In genomic region chr1:126865591-126866086, GRCm38 (mm10) we compare ENCODE assay signal across 10 mouse cellular contexts. TPM values are rescaled to one million over a fixed set of nuclear protein-coding genes. Genes with fewer than 3 reads are reported as not detected.
DNase-seq lines count a peak whose midpoint lies in the region; ATAC-seq and TF ChIP-seq lines count a peak whose summit lies in the region.
"Had no signal": no experiment of that assay in that cellular context is flagged by ENCODE, and none has a peak within 500 bp of the region (broad histone marks: within the 10 kb centered on the region; RNA-seq: fewer than 3 reads in every experiment).

No protein-coding gene starts in this region.

- peak; percentile 76; the same call in 1 of the 2 replicates for ATAC-seq in embryonic facial prominence, embryonic 11.5 days (replicated peaks; ENCODE audit: insufficient number of reproducible peaks, low FRiP score, low TSS enrichment, low read depth)
- ATAC-seq in midbrain, embryonic 15.5 days (replicated peaks), result peak; percentile 83
- ATAC-seq in intestine, embryonic 15.5 days, result no peak

- no peak overlapping the region for H3K4me2 ChIP-seq in embryonic facial prominence, embryonic 11.5 days (ENCODE audit: low read depth, low read length)
- no peak overlapping the region for H3K4me2 ChIP-seq in midbrain, embryonic 15.5 days
- no peak overlapping the region for H3K4me2 ChIP-seq in intestine, embryonic 15.5 days (replicated peaks)
- H3K4me2 ChIP-seq: embryonic facial prominence, embryonic 15.5 days; liver, embryonic 13.5 days had no signal

- H3K36me3 ChIP-seq in embryonic facial prominence, embryonic 11.5 days (replicated peaks; ENCODE audit: control insufficient read depth, insufficient read depth, low read depth, low read length), result no peaks in the 10 kb centered on the region
- no peaks in the 10 kb centered on the region for H3K36me3 ChIP-seq in midbrain, embryonic 15.5 days (replicated peaks)
- no peaks in the 10 kb centered on the region for H3K36me3 ChIP-seq in intestine, embryonic 15.5 days
- H3K36me3 ChIP-seq: embryonic facial prominence, embryonic 15.5 days; liver, embryonic 13.5 days had no signal

- H3K4me3 ChIP-seq in embryonic facial prominence, embryonic 11.5 days (ENCODE audit: low read depth, low read length), result no peak overlapping the region
- H3K4me3 ChIP-seq in layer of hippocampus, adult 2 months, result no peak overlapping the region
- H3K4me3 ChIP-seq in midbrain, embryonic 15.5 days, result no peak overlapping the region
- no peak overlapping the region for H3K4me3 ChIP-seq in intestine, embryonic 15.5 days (replicated peaks)
- H3K4me3 ChIP-seq: embryonic facial prominence, embryonic 15.5 days; liver, embryonic 13.5 days had no signal

- 21% methylated on average over 7 of the region's 7 CpGs for WGBS in embryonic facial prominence, embryonic 11.5 days
- 7% methylated on average over 7 of the region's 7 CpGs for WGBS in midbrain, embryonic 15.5 days
- WGBS in intestine, embryonic 15.5 days, result 60% methylated on average over 7 of the region's 7 CpGs

- 0 out of 2 replicates have a peak, but pooled peaks have one; percentile 10 for TF ChIP-seq CTCF in layer of hippocampus, adult 2 months (conservative IDR thresholded peaks at IDR 0.05)

- DNase-seq in brain, embryonic 18.5 days (ENCODE audit: low read depth, low spot score), result peak; percentile 37
- peak; percentile 17 for DNase-seq in embryonic facial prominence, embryonic 11.5 days (ENCODE audit: low spot score)
- peak; percentile 28 to 57 for DNase-seq in layer of hippocampus, adult 2 months (ENCODE audit: low spot score in 2 of 2)
- no peak for DNase-seq in adrenal gland, adult 2 months
- no peak for DNase-seq in ovary, postnatal 14 days (ENCODE audit: low spot score)
- DNase-seq in kidney, postnatal 36 days, result no peak
- DNase-seq: liver, embryonic 13.5 days had no signal

- no peaks in the 10 kb centered on the region for H3K4me1 ChIP-seq in embryonic facial prominence, embryonic 11.5 days (ENCODE audit: control insufficient read depth, insufficient read depth, low read length)
- peaks cover 10% of the 10 kb centered on the region; the same call in 1 of the 2 replicates for H3K4me1 ChIP-seq in midbrain, embryonic 15.5 days
- no peaks in the 10 kb centered on the region for H3K4me1 ChIP-seq in intestine, embryonic 15.5 days (replicated peaks)
- H3K4me1 ChIP-seq: liver, embryonic 13.5 days had no signal

- no peak overlapping the region for H3K27ac ChIP-seq in embryonic facial prominence, embryonic 11.5 days (replicated peaks; ENCODE audit: low read depth, low read length)
- peak overlapping the region; percentile 46 for H3K27ac ChIP-seq in layer of hippocampus, adult 2 months
- H3K27ac ChIP-seq in midbrain, embryonic 15.5 days, result peak overlapping the region; percentile 61
- no peak overlapping the region for H3K27ac ChIP-seq in intestine, embryonic 15.5 days
- H3K27ac ChIP-seq: embryonic facial prominence, embryonic 15.5 days; liver, embryonic 13.5 days had no signal

- H3K9me3 ChIP-seq in embryonic facial prominence, embryonic 11.5 days (replicated peaks; ENCODE audit: control insufficient read depth, low read length), result no peaks in the 10 kb centered on the region
- H3K9me3 ChIP-seq in midbrain, embryonic 15.5 days, result no peaks in the 10 kb centered on the region
- H3K9me3 ChIP-seq in intestine, embryonic 15.5 days, result no peaks in the 10 kb centered on the region
- H3K9me3 ChIP-seq: embryonic facial prominence, embryonic 15.5 days; liver, embryonic 13.5 days had no signal

- no peak overlapping the region for H3K9ac ChIP-seq in embryonic facial prominence, embryonic 11.5 days (replicated peaks; ENCODE audit: low read length)
- no peak overlapping the region for H3K9ac ChIP-seq in midbrain, embryonic 15.5 days
- no peak overlapping the region for H3K9ac ChIP-seq in intestine, embryonic 15.5 days
- H3K9ac ChIP-seq: embryonic facial prominence, embryonic 15.5 days; liver, embryonic 13.5 days had no signal

- no peaks in the 10 kb centered on the region for H3K27me3 ChIP-seq in embryonic facial prominence, embryonic 11.5 days (ENCODE audit: control insufficient read depth, insufficient read depth, low read length)
- no peaks in the 10 kb centered on the region for H3K27me3 ChIP-seq in midbrain, embryonic 15.5 days (replicated peaks)
- no peaks in the 10 kb centered on the region for H3K27me3 ChIP-seq in intestine, embryonic 15.5 days (replicated peaks)
- H3K27me3 ChIP-seq: embryonic facial prominence, embryonic 15.5 days; liver, embryonic 13.5 days had no signal

RNA-seq across cellular contexts. Expression of gene Nckap5, which starts 35.0 kb away (rescaled TPM):
- 4.4 and 5.7 TPM in 2 replicates for polyA plus RNA-seq in embryonic facial prominence, embryonic 11.5 days (2014; fragmentation: Nextera tagmentation; extraction: Ambion mirVana)
- 10 to 100 TPM; 10.5 to 11.8 TPM for total RNA-seq in layer of hippocampus, adult 2 months (2021)
- 11.5 TPM in 2 replicates for polyA plus RNA-seq in midbrain, embryonic 15.5 days (2015; fragmentation: Nextera tagmentation; extraction: Ambion mirVana)
- 10 to 100 TPM; 49.0 to 74.8 TPM for total RNA-seq in adrenal gland, adult 2 months (2021)
- polyA plus RNA-seq in adrenal gland, adult 2 months (2012; rRNA removed), result 21.9 and 27.1 TPM in 2 replicates
- 11.4 TPM in 2 replicates for polyA plus RNA-seq in intestine, embryonic 15.5 days (2015; fragmentation: Nextera tagmentation; extraction: Ambion mirVana)

Comparison
In these comparisons a context has a peak if more than half of its experiments do, and no peak if none do; other contexts are left out.
1. DNase-seq: peak in brain, embryonic 18.5 days (single experiment), embryonic facial prominence, embryonic 11.5 days (single experiment) and layer of hippocampus, adult 2 months (2 of 2); none in adrenal gland, adult 2 months (single experiment), ovary, postnatal 14 days (single experiment) and kidney, postnatal 36 days (0 of 2).
2. H3K27ac ChIP-seq: peak in layer of hippocampus, adult 2 months (single experiment) and midbrain, embryonic 15.5 days (single experiment); none in embryonic facial prominence, embryonic 11.5 days (single experiment) and intestine, embryonic 15.5 days (single experiment).